Mouse (Mus musculus) adrenal gland, adult 8-10 months (tissue): ENCODE measurements around the gene Dhx58. TPM values are rescaled to one million over a fixed set of nuclear protein-coding genes. Genes with fewer than 3 reads are reported as not detected.
"Not testable (repeated sequence)": the region's sequence is repeated elsewhere in the genome, so short reads cannot be mapped to it uniquely, and the experiment has no call there.

ENCODE experiments used
- DNase-seq: peaks from one replicate; pipeline ENCODE4 v3.0.0; 2022
- total RNA-seq, 4 experiments: library from RNA; stranded (reverse); gene quantifications; 2 replicates each; pipeline ENCODE4 v1.2.4; 2022

The Dhx58 gene
- total RNA-seq, 4 experiments from 2014 or later = 56.4 to 143 (median 79.7) TPM

- DNase-seq = no peak
Measured at GRCm38 (mm10) chr11:100700710-100701109, 3.4 kb downstream of the Dhx58 start.

GRCm38 (mm10) chr11:100697921-100698320 lies 6.2 kb downstream of the Dhx58 start:
- DNase-seq = peak; percentile 67

GRCm38 (mm10) chr11:100694926-100695325 lies 9.1 kb downstream of the Dhx58 start:
- DNase-seq = no peak

- no peak for DNase-seq
Measured at GRCm38 (mm10) chr11:100693154-100693553, 10.9 kb downstream of the Dhx58 start.

- DNase-seq = no peak
Measured at GRCm38 (mm10) chr11:100692164-100692616, 11.9 kb downstream of the Dhx58 start, which contains the start of gene Zfp385c. Zfp385c (minus strand) TSS chr11:100692455.

GRCm38 (mm10) chr11:100690389-100690788 lies 13.7 kb downstream of the Dhx58 start:
- DNase-seq = no peak

- no peak for DNase-seq
Measured at GRCm38 (mm10) chr11:100688443-100688842, 15.6 kb downstream of the Dhx58 start.

GRCm38 (mm10) chr11:100687265-100687664 lies 16.8 kb downstream of the Dhx58 start:
- DNase-seq = no peak

- DNase-seq = no peak
Measured at GRCm38 (mm10) chr11:100685371-100685770, 18.7 kb downstream of the Dhx58 start.

- no peak for DNase-seq
Measured at GRCm38 (mm10) chr11:100684084-100684483, 20.0 kb downstream of the Dhx58 start.

GRCm38 (mm10) chr11:100682526-100682925 lies 21.5 kb downstream of the Dhx58 start:
- no peak for DNase-seq

GRCm38 (mm10) chr11:100681826-100682225 lies 22.2 kb downstream of the Dhx58 start:
- DNase-seq = no peak

GRCm38 (mm10) chr11:100677810-100678209 lies 26.3 kb downstream of the Dhx58 start:
- no peak for DNase-seq

- peak; percentile 41 for DNase-seq
Measured at GRCm38 (mm10) chr11:100673169-100673568, 30.9 kb downstream of the Dhx58 start.

- no peak for DNase-seq
Measured at GRCm38 (mm10) chr11:100671956-100672355, 32.1 kb downstream of the Dhx58 start.

GRCm38 (mm10) chr11:100671049-100671448 lies 33.0 kb downstream of the Dhx58 start:
- DNase-seq = no peak

- DNase-seq = peak; percentile 34
Measured at GRCm38 (mm10) chr11:100659806-100660205, 44.3 kb downstream of the Dhx58 start.

- DNase-seq = no peak
Measured at GRCm38 (mm10) chr11:100656458-100656857, 47.6 kb downstream of the Dhx58 start.

GRCm38 (mm10) chr11:100655589-100655988 lies 48.5 kb downstream of the Dhx58 start:
- DNase-seq = not testable (repeated sequence)

- peak; percentile 76 for DNase-seq
Measured at GRCm38 (mm10) chr11:100651748-100652147, 52.3 kb downstream of the Dhx58 start.

GRCm38 (mm10) chr11:100651205-100651604 lies 52.9 kb downstream of the Dhx58 start:
- DNase-seq = no peak

- DNase-seq = no peak
Measured at GRCm38 (mm10) chr11:100648405-100648804, 55.7 kb downstream of the Dhx58 start.

- DNase-seq = no peak
Measured at GRCm38 (mm10) chr11:100646265-100646664, 57.8 kb downstream of the Dhx58 start.
